Mouse (Mus musculus): ENCODE results near the gene Ttc17. TPM values are rescaled to one million over a fixed set of nuclear protein-coding genes. Genes with fewer than 3 reads are reported as not detected.
A peak's percentile ranks its signal among the peaks of the same experiment; 100 is the strongest.
"Not testable (repeated sequence)": the region's sequence is repeated elsewhere in the genome, so short reads cannot be mapped to it uniquely, and the experiment has no call there.

Ttc17 gene
- total RNA-seq, 2 experiments from 2014 or later, result 13.7 to 15.3 TPM

- DNase-seq, result no peak
- intact Hi-C loops (cut with DNase I; ENCODE audit: low total_unique reads), result no loop called here
These were observed 18.6 kb downstream of the Ttc17 start for GRCm38 (mm10) chr2:94387846-94388245.

DNA sequence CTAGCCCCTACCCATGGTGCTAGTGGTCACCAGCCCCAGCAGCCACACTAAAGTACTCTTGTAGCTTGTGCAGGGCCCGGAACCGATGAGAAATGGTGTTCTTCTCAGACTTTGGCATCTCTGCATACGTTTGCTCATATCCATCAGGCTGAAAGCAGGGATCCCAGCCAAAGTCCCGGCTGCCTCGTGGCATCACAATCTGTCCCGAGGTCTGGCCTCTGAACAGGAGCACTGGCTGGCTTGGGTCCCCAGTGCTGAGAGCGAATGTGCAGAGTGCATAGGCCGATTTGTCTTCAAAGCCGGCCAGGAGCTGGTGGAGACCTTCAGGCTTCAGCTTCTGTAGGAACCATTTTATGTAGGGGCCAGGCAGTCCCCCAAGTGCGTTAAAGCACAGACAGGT lies 22.0 kb downstream of the Ttc17 start:
- intact Hi-C loops (cut with DNase I; ENCODE audit: low total_unique reads); DNase-seq: not testable (repeated sequence)

DNA sequence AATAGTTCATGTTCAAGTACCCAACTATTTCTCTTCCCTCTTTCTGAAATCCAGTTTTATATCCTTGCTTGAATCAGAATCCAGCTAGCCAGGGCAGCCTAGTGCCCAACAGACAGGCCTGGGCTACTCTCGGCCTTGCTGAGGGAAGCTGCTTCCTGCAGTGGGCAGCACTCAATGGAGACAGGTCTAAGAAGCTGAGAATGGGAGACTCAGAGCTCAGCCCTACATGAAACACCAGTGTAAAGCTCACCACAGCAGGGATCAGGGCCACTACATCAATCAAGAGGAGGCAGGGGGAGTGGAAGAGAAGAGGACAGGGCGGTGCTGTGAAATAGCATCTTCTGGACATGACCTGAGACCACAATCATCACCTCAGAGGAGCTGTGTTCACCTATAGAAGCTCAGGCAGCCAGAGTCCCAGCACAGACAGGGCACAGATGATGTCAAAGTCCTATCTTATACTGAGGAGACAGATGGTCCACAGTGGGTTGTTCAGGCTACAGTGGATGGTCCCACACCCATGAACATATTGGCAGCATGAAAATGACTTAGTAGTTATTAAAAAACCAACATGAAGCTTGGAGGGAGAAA lies 25.3 kb downstream of the Ttc17 start:
- no peak for DNase-seq
- intact Hi-C loops (cut with DNase I; ENCODE audit: low total_unique reads), result no loop called here

DNA sequence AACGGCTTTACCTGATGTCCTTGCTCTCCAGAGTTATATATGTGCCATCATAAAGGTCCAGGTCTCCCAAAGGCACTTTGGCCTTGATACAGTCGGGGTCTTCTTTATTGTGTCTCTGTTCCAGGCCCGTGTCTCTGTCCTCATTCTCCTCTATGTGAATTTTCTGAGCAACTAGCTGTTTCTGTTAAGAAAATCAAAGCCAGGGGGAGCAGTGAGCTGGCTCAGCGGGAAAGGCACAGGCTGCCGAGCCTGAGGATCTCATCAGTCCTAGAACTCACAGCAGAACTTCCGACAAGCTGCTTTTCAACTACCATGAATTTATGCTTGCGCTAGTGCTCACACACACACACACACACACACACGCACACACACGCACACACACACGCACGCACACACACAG lies 27.8 kb downstream of the Ttc17 start:
- DNase-seq, result no peak
- intact Hi-C loops (cut with DNase I; ENCODE audit: low total_unique reads), result no loop called here

DNA sequence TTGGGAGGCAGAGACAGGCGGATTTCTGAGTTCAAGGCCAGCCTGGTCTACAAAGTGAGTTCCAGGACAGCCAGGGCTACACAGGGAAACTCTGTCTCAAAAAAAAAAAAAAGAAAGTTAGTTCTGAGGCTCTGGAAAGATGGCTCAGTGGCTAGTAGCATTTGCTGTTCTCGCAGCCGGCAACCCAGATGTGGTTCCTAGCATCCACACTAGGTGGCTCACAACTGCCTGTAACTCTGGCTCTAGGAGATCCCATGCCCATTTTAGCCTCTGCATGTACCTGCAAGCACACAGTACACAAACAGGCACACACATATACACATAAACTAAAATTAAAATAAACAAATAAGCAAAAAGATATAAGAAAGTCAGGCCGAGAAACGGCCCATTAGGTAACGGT lies 35.4 kb downstream of the Ttc17 start:
- intact Hi-C loops (cut with DNase I; ENCODE audit: low total_unique reads), result no loop called here
- DNase-seq, result peak; percentile 25

GRCm38 (mm10) chr2:94363821-94364220 lies 42.7 kb downstream of the Ttc17 start:
- no peak for DNase-seq

GRCm38 (mm10) chr2:94360398-94360973 lies 46.0 kb downstream of the Ttc17 start:
- intact Hi-C loops (cut with DNase I; ENCODE audit: low total_unique reads), result loop anchor here (10.0 kb wide), 1 partner anchor 74 kb away; the partner anchor contains the start of gene Api5
- DNase-seq, result no peak

More at GRCm38 (mm10) chr2:94363821-94364220, 42.7 kb downstream of the Ttc17 start:
- intact Hi-C loops (cut with DNase I; ENCODE audit: low total_unique reads), result loop anchor here (10.0 kb wide), 1 partner anchor 71 kb away; the partner anchor contains the start of gene Api5

- intact Hi-C loops (cut with DNase I; ENCODE audit: low total_unique reads), result no loop called here
- DNase-seq, result no peak
These were observed 58.3 kb downstream of the Ttc17 start for GRCm38 (mm10) chr2:94348165-94348591.

DNA sequence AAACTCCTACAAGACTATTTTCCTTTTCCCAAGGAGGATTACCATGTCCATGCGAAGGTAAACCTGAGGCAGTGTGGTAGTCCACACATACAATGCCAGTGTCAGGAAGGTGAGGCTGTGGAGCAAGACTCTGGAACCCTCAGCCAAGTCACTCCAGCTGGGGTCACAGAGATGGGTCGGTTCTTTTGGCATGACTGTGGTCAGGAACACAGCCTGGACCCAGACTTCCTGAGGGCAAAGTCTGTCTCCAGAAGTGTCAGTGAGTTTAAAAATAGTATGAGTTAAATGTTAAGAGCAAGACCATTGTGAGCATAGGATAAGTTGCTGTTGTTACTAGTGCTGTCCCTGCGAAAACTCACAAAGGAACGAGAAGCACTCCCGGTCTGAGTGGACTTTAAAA lies 59.7 kb downstream of the Ttc17 start:
- no peak for DNase-seq
- intact Hi-C loops (cut with DNase I; ENCODE audit: low total_unique reads), result no loop called here

GRCm38 (mm10) chr2:94344624-94345023 lies 61.9 kb downstream of the Ttc17 start:
- intact Hi-C loops (cut with DNase I; ENCODE audit: low total_unique reads), result no loop called here
- DNase-seq, result no peak

- intact Hi-C loops (cut with DNase I; ENCODE audit: low total_unique reads), result no loop called here
These were observed 62.9 kb downstream of the Ttc17 start for GRCm38 (mm10) chr2:94343290-94344285.

DNA sequence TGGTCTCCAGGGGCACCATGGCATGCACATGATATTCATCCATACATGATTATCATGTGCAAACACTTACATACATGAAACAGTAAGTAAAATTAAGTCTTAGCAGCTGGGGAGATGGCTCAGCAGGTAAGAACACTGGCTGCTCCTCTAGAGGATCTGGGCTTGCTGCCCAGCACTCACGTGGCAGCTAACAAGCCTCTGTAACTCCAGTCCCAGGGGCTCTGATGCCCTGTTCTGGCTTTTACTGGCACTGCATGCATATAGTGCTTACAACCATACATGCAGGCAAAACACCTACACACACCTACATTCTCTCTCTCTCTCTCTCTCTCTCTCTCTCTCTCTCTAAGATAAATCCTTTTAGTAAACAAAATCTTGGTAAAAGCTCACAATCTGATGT lies 65.7 kb downstream of the Ttc17 start:
- intact Hi-C loops (cut with DNase I; ENCODE audit: low total_unique reads), result no loop called here
- DNase-seq, result no peak

More at GRCm38 (mm10) chr2:94343290-94344285, 62.9 kb downstream of the Ttc17 start:
- DNase-seq, result no peak

- DNase-seq, result no peak
- intact Hi-C loops (cut with DNase I; ENCODE audit: low total_unique reads), result no loop called here
These were observed 67.0 kb downstream of the Ttc17 start for GRCm38 (mm10) chr2:94339495-94339894.

DNA sequence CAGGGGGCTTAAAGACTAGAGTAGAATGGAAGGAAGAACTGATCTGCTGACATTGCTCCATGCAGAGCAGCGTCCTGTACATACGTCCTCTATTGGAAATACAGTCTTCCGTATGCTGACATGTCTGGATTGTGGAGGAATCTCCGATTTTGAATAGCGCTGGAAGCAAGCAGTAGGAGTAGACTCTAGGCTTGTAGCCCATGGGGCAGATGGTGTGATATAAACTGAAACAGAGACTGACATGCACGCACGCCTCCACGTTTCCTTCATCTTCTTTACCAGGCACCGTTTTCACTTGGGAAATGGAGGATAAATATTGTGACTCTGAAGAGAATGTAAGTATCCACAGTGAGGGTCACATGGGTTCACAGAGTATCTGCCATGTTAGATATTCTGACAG lies 70.2 kb downstream of the Ttc17 start:
- intact Hi-C loops (cut with DNase I; ENCODE audit: low total_unique reads), result no loop called here
- DNase-seq, result no peak

GRCm38 (mm10) chr2:94334742-94335046 lies 71.8 kb downstream of the Ttc17 start:
- no peak for DNase-seq
- intact Hi-C loops (cut with DNase I; ENCODE audit: low total_unique reads), result no loop called here

DNA sequence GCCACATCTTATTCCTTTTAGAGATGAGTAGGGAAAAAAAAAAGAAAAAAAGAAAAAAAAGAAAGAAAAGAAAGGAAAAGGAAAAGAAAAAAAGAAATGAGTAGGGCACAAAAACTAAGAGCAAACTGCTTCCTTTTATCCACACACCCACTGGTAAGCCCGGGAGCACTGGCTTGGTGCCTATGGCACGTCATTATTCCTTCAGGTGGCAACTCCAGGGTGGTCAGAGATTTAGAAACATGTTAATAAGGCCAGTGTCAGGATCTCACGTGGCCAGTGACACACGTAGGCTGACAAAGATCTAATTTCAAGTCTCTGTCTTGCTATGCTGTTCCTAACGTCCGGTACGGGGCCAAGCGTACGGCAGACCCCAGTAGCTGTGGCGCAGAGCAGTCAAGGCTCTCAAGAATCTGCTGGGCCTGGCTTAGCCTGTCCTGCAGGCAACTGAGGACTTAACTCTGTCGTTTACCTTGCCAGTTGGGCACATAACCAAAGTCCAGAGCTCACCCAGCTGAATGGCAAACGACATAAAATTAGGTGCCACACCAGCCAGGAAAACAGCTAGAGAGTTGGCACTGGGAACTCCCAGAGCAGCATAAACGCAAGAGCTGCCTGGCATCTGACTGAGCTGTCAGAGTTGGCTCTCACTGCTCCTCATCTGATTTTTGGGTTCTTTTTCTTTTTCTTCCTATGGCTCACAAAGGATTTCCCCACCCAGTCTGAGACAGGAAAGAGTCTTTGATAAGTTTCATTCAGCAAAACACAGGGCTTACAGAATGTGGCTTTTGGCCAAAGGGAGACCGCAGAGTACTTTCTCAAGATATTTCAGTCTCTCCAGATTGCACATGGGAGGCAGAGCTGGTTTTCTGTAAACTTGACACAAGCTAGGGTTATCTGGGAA lies 72.4 kb downstream of the Ttc17 start:
- intact Hi-C loops (cut with DNase I; ENCODE audit: low total_unique reads), result no loop called here
- no peak for DNase-seq

- intact Hi-C loops (cut with DNase I; ENCODE audit: low total_unique reads), result no loop called here
- DNase-seq, result no peak
These were observed 73.4 kb downstream of the Ttc17 start for GRCm38 (mm10) chr2:94333086-94333485.

- no peak for DNase-seq
- intact Hi-C loops (cut with DNase I; ENCODE audit: low total_unique reads), result no loop called here
These were observed 77.2 kb downstream of the Ttc17 start for GRCm38 (mm10) chr2:94329336-94329735.

DNA sequence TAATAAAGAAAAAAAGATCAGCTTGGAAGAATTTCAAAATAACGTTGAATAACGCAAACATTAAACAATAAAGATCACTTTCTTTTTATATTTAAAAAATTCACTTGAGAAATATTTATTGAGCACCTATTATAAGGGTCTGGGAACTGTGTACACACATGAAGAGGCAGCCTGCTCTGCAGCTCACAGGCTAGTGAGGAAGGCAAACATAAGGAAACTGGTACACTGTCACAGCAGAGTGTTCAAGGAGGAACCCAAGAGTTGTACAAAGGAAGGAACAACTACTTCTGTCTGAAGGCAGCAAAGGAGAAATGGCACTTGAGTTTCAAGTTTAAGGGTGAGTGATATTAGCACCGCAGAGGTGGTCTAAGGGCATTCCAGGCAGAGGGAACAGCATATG lies 78.7 kb downstream of the Ttc17 start:
- intact Hi-C loops (cut with DNase I; ENCODE audit: low total_unique reads), result no loop called here
- no peak for DNase-seq
